Mouse (Mus musculus): Measurements from ENCODE around the gene Rcan1.
"Not testable (repeated sequence)": the region's sequence is repeated elsewhere in the genome, so short reads cannot be mapped to it uniquely, and the experiment has no call there.

DNA sequence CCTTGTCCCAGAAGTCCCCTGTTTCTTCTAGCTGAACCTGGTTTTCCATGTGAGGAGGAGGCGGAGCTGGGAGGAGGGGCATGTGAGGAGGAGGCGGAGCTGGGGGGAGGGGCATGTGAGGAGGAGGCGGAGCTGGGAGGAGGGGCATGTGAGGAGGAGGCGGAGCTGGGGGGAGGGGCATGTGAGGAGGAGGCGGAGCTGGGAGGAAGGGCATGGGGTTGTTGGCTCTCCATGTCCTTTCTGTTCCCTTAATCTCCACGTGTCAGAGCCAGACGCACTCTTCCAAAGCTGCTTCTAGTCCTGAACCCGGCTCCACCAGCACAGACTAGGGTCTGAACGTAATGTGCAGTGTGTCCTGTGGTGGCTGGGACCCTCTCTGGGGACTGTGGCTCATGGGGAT lies 44.2 kb upstream of the Rcan1 start:
- TF ChIP-seq POLR2A (IDR thresholded peaks at IDR 0.05; ENCODE audit: borderline replicate concordance, extremely low read depth, low read depth, low read length); CTCF (IDR thresholded peaks at IDR 0.05; ENCODE audit: insufficient read depth, low read length): not testable (repeated sequence)

Measured in lung, adult 2 months (tissue).